Mouse (Mus musculus) common myeloid progenitor, adult 5-6 weeks (primary cell): ENCODE measurements around the gene Rpl7a. TPM values are rescaled to one million over a fixed set of nuclear protein-coding genes. Genes with fewer than 3 reads are reported as not detected.

Experiments
- ATAC-seq: replicated peaks from 2 replicates; pipeline ENCODE4 v1.8.0; 2016; ENCODE audit warnings: low read depth, mild to moderate bottlenecking, moderate TSS enrichment, inconsistent platforms; ENCODE audit not compliant: poor library complexity, severe bottlenecking
- total RNA-seq: library from RNA; stranded (forward); fragments of 200-1000, 187-1606 nt; gene quantifications from 2 replicates; pipeline ENCODE4 v1.2.3, GENCODE M21; 2017

Gene Rpl7a
- total RNA-seq, 1 experiment from 2014 or later, result 2,597 TPM

DNA sequence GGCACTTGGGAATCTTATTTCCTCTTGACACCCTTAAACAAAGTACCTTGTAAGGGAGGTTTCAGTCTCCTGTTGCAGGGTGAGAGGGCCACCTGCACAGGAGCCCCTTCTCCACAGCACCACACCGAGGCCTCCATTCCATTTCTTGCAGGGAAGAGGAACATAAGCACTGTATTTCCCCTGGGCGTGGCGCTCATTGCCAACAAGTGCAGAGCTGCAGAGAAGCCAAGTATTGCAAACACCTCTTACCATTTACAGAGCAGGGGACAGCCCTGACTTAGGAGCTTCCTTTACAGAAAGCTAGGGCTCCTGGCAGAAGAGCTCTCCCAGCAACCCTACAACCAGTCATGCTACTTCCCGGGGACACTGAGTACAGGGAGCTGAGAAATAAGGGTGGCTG is 41.6 kb downstream of the Rpl7a start:
- ATAC-seq, result no peak

DNA sequence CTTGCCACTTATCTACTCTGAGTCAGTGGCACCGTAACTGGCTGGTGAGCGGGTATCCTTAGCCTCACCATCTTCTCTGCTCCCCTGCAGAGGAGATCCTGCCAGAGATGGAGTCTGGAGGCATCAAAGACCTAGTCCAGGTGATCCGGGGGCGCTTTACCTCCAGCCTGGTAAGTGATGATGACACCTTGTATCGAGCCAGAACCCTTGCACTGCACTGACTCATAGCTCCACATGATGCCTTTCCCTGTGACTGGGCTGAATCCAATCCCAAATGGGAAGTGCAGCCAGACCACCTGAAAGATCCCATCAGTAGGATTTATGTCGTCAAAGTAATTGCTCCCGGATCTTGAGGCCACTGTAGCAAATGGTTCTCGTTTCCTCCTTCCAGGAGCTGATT is 42.3 kb downstream of the Rpl7a start:
- ATAC-seq, result no peak

DNA sequence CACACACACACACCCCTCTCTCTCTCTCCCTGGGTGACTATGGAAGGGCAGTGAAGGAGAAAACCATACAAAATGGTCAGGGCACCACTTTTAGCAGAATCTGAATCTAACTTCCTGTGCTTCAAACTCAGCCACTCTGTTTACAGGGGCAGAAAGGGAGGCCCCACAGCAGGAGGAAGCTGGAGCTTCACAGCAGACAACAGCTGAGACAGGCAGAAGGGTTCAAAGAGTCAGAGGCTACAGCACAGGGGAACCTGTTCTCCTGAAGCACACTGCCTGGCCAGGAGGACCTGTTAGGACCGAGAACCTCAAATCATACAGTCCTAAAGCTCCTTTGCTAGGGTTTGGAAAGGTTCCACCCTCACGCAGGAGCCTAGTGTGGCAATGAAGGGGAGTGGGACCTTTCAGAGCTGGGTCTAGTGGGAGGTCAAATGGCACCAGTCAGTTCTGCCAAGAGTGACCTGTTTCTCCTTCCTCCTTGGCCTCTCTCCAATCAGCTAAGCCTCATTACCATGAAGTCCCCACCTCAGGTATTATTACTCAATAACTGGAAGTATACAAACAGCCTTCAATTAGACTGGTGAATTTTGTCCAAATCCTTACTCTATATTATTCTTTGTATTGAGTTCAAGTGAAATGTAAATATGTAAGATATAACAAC is 44.3 kb downstream of the Rpl7a start:
- no peak for ATAC-seq

DNA sequence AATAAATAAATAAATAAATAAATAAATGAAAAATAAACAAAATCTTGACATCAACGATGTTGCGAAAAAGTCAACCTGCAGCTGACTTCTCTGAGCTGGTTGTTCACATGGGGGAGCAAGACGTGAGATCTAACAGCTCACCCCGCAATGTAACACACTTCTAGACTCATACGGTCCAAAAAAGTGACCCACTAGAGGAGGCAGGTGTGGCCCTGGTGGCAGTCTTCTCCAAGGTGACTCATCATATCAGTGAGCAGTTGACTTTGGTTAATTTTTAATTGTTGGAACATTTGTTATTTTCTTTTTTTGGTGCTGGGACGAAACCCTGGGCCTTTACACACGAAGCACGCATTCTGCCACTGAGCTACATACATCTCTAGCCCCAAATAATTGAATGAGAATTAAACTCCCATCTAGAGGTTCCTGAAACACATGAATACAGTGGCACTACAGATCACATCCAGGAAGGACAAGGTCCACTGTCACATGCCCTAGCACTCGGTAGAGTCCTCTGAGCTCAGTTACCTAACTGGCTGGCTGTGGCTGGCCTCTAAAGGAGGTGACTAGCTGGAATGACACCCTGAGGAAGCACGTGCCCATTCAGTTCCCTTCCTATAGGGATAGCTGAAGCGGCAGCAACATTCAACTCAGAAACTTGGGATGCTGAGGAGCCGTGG is 46.4 kb downstream of the Rpl7a start:
- no peak for ATAC-seq

DNA sequence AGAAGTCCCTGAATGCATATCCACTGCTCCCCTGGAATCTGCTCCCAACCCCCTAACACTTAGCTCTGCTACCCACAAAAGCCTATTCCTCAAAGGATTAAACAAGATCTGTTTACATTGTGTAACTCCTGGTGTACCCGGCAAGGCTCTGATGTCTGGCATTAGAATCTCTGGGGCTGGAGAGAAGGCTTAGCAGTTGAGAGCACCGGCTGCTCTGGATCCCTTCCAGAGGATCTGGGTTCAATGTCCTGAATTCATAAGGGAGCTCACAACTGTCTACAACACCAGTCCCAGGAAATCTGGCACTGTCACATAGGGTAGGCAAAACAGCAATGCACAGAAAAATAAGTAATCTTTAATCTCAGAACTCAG is 46.9 kb downstream of the Rpl7a start:
- no peak for ATAC-seq

DNA sequence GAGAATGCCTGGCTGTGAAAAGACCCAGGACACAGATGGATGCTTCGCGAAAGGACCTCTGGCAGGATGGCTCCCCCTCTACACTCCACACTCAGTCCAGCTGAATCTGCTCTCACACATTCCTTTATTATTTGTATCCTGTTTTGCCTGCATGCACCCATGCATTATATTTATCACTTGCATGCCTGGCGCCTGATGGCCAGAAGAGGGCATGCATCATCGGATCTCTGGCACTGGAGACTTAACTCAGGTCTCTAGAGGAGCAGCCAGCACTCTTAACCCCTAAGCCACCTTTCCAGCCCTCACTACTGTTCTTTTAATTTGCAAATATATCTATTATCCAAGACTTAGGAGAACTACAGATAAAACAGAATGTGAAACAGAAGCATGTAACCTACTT is 50.2 kb downstream of the Rpl7a start:
- ATAC-seq, result no peak

Other genes with a start within 250 kb of the Rpl7a start
- gene Lcn4, start 239.5 kb upstream of the Rpl7a start, total RNA-seq, result not detected in 2 replicates
- gene Abo, start 45.8 kb upstream of the Rpl7a start, total RNA-seq, result not detected in 2 replicates
- gene Surf6, start 7.9 kb upstream of the Rpl7a start, total RNA-seq, result 55.1 and 68.0 TPM in 2 replicates
- 17.0 and 22.5 TPM in 2 replicates for gene Med22, start 87 bp upstream of the Rpl7a start, total RNA-seq
- gene Surf2, start 5.6 kb downstream of the Rpl7a start, total RNA-seq, result 85.6 and 92.0 TPM in 2 replicates
- gene Surf1, start 5.8 kb downstream of the Rpl7a start, total RNA-seq, result 37.1 and 43.2 TPM in 2 replicates
- 50.3 and 51.5 TPM in 2 replicates for gene Surf4, start 23.2 kb downstream of the Rpl7a start, total RNA-seq
- gene Stkld1, start 23.3 kb downstream of the Rpl7a start, total RNA-seq, result 0.23 TPM in 1 of 2 replicates, not detected in the other
- 94.5 and 117 TPM in 2 replicates for gene Rexo4, start 53.6 kb downstream of the Rpl7a start, total RNA-seq
- gene Adamts13, start 62.7 kb downstream of the Rpl7a start, total RNA-seq, result not detected in 2 replicates
- 5.9 and 8.3 TPM in 2 replicates for gene Cacfd1, start 99.2 kb downstream of the Rpl7a start, total RNA-seq
- gene Slc2a6, start 117.2 kb downstream of the Rpl7a start, total RNA-seq, result 2.5 and 5.7 TPM in 2 replicates
- gene Mymk, start 161.4 kb downstream of the Rpl7a start, total RNA-seq, result not detected in 2 replicates
- not detected in 2 replicates for gene Adamtsl2, start 168.6 kb downstream of the Rpl7a start, total RNA-seq
- not detected in 2 replicates for gene Fam163b, start 231.7 kb downstream of the Rpl7a start, total RNA-seq